Mouse (Mus musculus): ENCODE data around the gene Gne.

DNA sequence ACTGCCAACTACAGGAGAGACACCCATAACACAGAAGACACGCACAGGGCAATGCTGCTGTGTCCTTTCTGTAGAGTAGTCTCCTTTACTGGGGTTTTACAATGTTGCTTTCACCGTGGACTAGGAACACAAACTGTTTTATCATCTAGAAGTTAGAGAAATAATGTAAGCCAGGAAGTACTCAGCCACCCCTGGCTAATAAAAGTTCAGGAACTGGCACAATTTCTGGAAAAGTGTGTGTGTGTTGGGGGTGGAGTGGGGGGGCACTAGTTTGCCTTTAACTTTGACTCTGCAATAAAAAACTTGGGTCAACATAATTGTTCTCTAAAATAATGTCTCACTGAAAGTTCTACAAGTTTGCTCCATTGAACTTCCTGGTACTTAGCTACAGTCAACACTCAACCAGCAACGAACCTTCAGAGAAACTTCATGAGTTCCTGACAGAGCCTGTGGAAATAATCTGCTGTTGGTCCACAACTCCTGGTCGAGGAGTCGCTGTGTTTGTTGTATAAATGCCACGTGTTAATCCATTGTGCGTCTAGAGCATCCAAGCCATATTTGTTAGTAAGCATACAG, 5.5 kb downstream of the Gne start:
- TF ChIP-seq POLR2A (IDR thresholded peaks at IDR 0.05; ENCODE audit: borderline replicate concordance, low read depth, low read length) (no peak), CTCF (IDR thresholded peaks at IDR 0.05; ENCODE audit: low read depth, low read length) (no peak)
